Mouse (Mus musculus): ENCODE results near the gene Smyd3. TPM values are rescaled to one million over a fixed set of nuclear protein-coding genes. Genes with fewer than 3 reads are reported as not detected.

Smyd3 gene
- polyA plus RNA-seq, 1 experiment from 2014 or later = 11.3 TPM

DNA sequence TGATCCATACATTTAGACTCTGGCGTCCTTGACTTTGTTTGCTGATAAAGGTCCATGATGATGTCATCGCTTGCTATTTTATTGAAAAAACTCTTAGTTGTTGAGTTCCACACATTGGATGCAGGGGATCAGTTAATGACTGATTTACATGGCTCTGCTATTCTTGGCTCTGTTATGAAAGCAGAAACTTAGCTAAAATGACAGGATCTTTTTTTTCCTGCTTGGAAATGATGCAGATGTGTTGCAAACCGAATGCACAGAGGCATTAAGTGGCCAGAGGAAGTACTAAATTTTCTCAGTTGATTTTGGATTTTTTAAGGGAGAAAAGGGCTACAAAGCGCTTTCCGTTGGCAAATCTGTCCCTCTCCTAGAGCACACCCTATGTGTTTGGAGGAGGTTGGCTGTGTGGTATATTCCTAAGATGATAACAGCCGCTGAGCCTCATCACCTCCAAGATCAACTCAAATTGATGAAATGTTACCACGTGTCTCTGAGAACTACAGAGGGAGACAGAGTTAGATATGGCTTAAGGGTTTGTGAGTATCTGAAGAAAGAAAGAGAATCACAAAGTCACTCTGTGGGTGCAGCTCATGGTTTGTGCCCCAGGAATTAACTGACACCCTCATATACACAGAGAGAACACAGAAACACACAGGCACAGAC is 402.9 kb downstream of the Smyd3 start:
- no peaks in the 10 kb centered on the region for H3K4me1 ChIP-seq (replicated peaks; ENCODE audit: control insufficient read depth, insufficient read depth, low read length)
- no peaks in the 10 kb centered on the region; the same call in 1 of the 2 replicates for H3K9me3 ChIP-seq (ENCODE audit: control insufficient read depth)
- H3K36me3 ChIP-seq (ENCODE audit: control insufficient read depth, insufficient read depth) = no peaks in the 10 kb centered on the region
- no peak overlapping the region for H3K9ac ChIP-seq (ENCODE audit: low read depth, low read length)
- TF ChIP-seq CTCF (IDR thresholded peaks at IDR 0.05; ENCODE audit: low read depth) = no peak
- H3K27ac ChIP-seq (ENCODE audit: low read depth, low read length) = no peak overlapping the region
- no peaks in the 10 kb centered on the region for H3K27me3 ChIP-seq (replicated peaks; ENCODE audit: control insufficient read depth, insufficient read depth, low read length)
- ATAC-seq = no peak
- no peak overlapping the region for H3K4me2 ChIP-seq (replicated peaks; ENCODE audit: low read depth)
- 63% methylated on average over 7 of the region's 7 CpGs for WGBS
- no peak overlapping the region for H3K4me3 ChIP-seq (ENCODE audit: low read depth, low read length)

DNA sequence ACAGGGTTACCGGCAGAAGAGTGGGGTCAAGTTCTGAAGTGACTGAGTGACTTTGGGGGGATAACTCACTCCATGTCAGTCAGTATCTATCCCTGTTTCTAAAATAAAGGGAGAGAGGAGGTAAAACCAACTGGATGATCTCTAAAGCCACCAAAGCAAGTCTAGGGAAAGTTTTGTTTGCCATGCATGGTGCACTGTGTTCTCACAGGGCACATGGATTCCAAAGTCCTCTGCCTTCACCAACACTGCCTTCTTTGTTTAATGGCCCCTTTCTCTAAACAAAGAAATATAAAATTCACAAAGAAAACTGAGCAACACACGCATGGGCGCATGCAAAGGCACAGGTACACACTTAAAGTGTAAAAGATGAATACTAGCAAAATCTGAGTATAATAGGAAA is 403.5 kb downstream of the Smyd3 start:
- no peaks in the 10 kb centered on the region for H3K36me3 ChIP-seq (ENCODE audit: control insufficient read depth, insufficient read depth)
- H3K9me3 ChIP-seq (ENCODE audit: control insufficient read depth) = no peaks in the 10 kb centered on the region; the same call in 1 of the 2 replicates
- H3K4me1 ChIP-seq (replicated peaks; ENCODE audit: control insufficient read depth, insufficient read depth, low read length) = no peaks in the 10 kb centered on the region
- H3K4me2 ChIP-seq (replicated peaks; ENCODE audit: low read depth) = no peak overlapping the region
- no peak for ATAC-seq
- no peak overlapping the region for H3K27ac ChIP-seq (ENCODE audit: low read depth, low read length)
- WGBS = 93% methylated on average over 3 of the region's 3 CpGs
- H3K27me3 ChIP-seq (replicated peaks; ENCODE audit: control insufficient read depth, insufficient read depth, low read length) = no peaks in the 10 kb centered on the region
- no peak for TF ChIP-seq CTCF (IDR thresholded peaks at IDR 0.05; ENCODE audit: low read depth)
- H3K4me3 ChIP-seq (ENCODE audit: low read depth, low read length) = no peak overlapping the region
- no peak overlapping the region for H3K9ac ChIP-seq (ENCODE audit: low read depth, low read length)

DNA sequence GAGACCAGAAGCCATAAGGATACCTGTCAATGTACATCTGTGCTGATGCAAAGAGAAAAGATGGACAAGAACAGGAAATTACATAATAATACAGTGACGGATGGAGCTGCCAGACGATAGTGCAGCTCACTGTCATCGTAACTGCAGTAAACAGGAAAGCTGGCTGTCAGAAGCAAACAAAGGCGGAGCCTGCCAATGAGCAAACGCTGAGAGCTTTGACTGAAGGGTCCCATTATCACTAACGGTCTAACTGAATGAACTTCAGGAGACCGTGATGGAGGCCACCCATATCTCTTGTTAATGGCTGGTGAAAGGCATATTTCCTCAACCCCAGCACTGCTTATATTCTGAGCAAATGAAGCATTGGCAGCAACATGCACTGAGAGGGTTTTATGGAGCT is 409.1 kb downstream of the Smyd3 start:
- 0 out of 2 replicates have a peak, but pooled peaks cover 3% of the 10 kb centered on the region for H3K4me1 ChIP-seq (replicated peaks; ENCODE audit: control insufficient read depth, insufficient read depth, low read length)
- ATAC-seq = no peak
- H3K9me3 ChIP-seq (ENCODE audit: control insufficient read depth) = no peaks in the 10 kb centered on the region
- WGBS = 31% methylated on average over 7 of the region's 7 CpGs
- H3K4me2 ChIP-seq (replicated peaks; ENCODE audit: low read depth) = no peak overlapping the region
- no peak overlapping the region for H3K4me3 ChIP-seq (ENCODE audit: low read depth, low read length)
- H3K36me3 ChIP-seq (ENCODE audit: control insufficient read depth, insufficient read depth) = no peaks in the 10 kb centered on the region
- no peak overlapping the region for H3K9ac ChIP-seq (ENCODE audit: low read depth, low read length)
- no peaks in the 10 kb centered on the region for H3K27me3 ChIP-seq (replicated peaks; ENCODE audit: control insufficient read depth, insufficient read depth, low read length)
- H3K27ac ChIP-seq (ENCODE audit: low read depth, low read length) = no peak overlapping the region
- TF ChIP-seq CTCF (IDR thresholded peaks at IDR 0.05; ENCODE audit: low read depth) = no peak

- Histone ChIP-seq H3K27me3 (replicated peaks; ENCODE audit: control insufficient read depth, insufficient read depth, low read length) (no peaks in the 10 kb centered on the region), H3K36me3 (ENCODE audit: control insufficient read depth, insufficient read depth) (no peaks in the 10 kb centered on the region), H3K4me1 (replicated peaks; ENCODE audit: control insufficient read depth, insufficient read depth, low read length) (0 out of 2 replicates have a peak, but pooled peaks cover 3% of the 10 kb centered on the region), H3K4me2 (replicated peaks; ENCODE audit: low read depth) (no peak overlapping the region), H3K27ac (ENCODE audit: low read depth, low read length) (no peak overlapping the region), H3K9ac (ENCODE audit: low read depth, low read length) (no peak overlapping the region), H3K9me3 (ENCODE audit: control insufficient read depth) (no peaks in the 10 kb centered on the region), H3K4me3 (ENCODE audit: low read depth, low read length) (no peak overlapping the region)
- TF ChIP-seq CTCF (IDR thresholded peaks at IDR 0.05; ENCODE audit: low read depth) = no peak
- 42% methylated on average over 16 of the region's 16 CpGs for WGBS
- ATAC-seq = no peak
Observed at GRCm38 (mm10) chr1:179107761-179108694, 409.8 kb downstream of the Smyd3 start.

DNA sequence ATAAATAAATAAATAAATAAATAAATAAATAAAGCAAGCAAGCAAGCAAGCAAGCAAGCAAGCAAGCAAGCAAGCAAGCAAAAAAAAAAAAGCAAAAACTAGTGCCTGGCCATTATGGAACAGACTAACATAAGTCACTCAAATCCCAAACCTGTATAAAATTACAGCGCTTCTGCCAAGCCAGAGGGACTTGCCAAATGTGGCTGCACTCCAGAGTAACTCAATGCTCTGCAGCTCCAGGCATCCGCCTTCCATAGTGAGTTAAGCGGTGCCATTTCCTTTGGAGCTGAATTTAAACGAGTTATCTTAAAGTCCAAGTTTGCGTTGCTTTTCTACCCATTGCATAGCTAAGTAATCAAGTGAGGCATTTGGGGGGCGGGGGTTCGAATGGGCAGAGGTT is 410.6 kb downstream of the Smyd3 start:
- no peaks in the 10 kb centered on the region for H3K9me3 ChIP-seq (ENCODE audit: control insufficient read depth)
- 59% methylated on average over 7 of the region's 7 CpGs for WGBS
- no peak for ATAC-seq
- no peaks in the 10 kb centered on the region for H3K27me3 ChIP-seq (replicated peaks; ENCODE audit: control insufficient read depth, insufficient read depth, low read length)
- no peaks in the 10 kb centered on the region for H3K36me3 ChIP-seq (ENCODE audit: control insufficient read depth, insufficient read depth)
- no peak for TF ChIP-seq CTCF (IDR thresholded peaks at IDR 0.05; ENCODE audit: low read depth)
- no peak overlapping the region for H3K27ac ChIP-seq (ENCODE audit: low read depth, low read length)
- no peak overlapping the region for H3K4me3 ChIP-seq (ENCODE audit: low read depth, low read length)
- H3K9ac ChIP-seq (ENCODE audit: low read depth, low read length) = no peak overlapping the region
- no peak overlapping the region for H3K4me2 ChIP-seq (replicated peaks; ENCODE audit: low read depth)
- 0 out of 2 replicates have a peak, but pooled peaks cover 3% of the 10 kb centered on the region for H3K4me1 ChIP-seq (replicated peaks; ENCODE audit: control insufficient read depth, insufficient read depth, low read length)

DNA sequence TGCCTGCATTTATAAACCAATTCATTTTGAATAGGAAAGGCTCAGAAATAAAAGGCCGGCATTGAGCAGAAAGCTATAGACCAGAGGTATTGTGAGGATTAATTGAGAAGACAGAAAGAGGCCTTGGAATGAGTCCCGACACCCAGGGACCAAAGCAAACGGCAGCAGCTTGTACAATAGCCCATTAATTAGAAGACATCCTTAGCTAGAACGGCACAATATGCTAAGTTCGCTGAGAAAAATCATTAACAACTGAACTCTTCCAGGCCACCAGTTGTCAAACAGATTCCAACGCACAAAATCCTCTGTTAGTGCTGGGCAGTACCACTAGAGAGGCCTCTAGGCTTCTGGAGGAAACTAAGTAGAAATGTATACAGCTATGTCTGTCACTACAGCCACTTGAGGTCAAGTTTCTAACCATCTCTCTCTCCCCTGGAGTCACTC is 411.1 kb downstream of the Smyd3 start:
- Histone ChIP-seq H3K9ac (ENCODE audit: low read depth, low read length) (no peak overlapping the region), H3K27me3 (replicated peaks; ENCODE audit: control insufficient read depth, insufficient read depth, low read length) (no peaks in the 10 kb centered on the region), H3K4me2 (replicated peaks; ENCODE audit: low read depth) (no peak overlapping the region), H3K4me1 (replicated peaks; ENCODE audit: control insufficient read depth, insufficient read depth, low read length) (0 out of 2 replicates have a peak, but pooled peaks cover 3% of the 10 kb centered on the region), H3K36me3 (ENCODE audit: control insufficient read depth, insufficient read depth) (no peaks in the 10 kb centered on the region), H3K27ac (ENCODE audit: low read depth, low read length) (no peak overlapping the region), H3K4me3 (ENCODE audit: low read depth, low read length) (no peak overlapping the region), H3K9me3 (ENCODE audit: control insufficient read depth) (no peaks in the 10 kb centered on the region)
- no peak for ATAC-seq
- no peak for TF ChIP-seq CTCF (IDR thresholded peaks at IDR 0.05; ENCODE audit: low read depth)
- 69% methylated on average over 6 of the region's 6 CpGs for WGBS

Measured in intestine, postnatal 0 days (tissue).